Mouse (Mus musculus) heart, postnatal 0 days (tissue): ENCODE data around the gene Fam102a. TPM values are rescaled to one million over a fixed set of nuclear protein-coding genes. Genes with fewer than 3 reads are reported as not detected.
A peak's percentile ranks its signal among the peaks of the same experiment; 100 is the strongest.

Source experiments
- ATAC-seq: fragments of 200-750 bp; cut with Nextera tagmentation; 2 replicates; pipeline ENCODE4 v1.8.0; 2017; ENCODE audit warnings: low read depth, moderate number of reproducible peaks, moderate library complexity; ENCODE audit not compliant: insufficient read depth
- DNase-seq: peaks from one replicate; pipeline ENCODE4 v3.0.0-alpha.2; 2016; ENCODE audit warnings: low spot score
- H3K27ac ChIP-seq: fragments of 300-500 bp; sonication (generic); 2 replicates; pipeline ENCODE4 v1.5.1; 2014; ENCODE audit warnings: low read depth, mild to moderate bottlenecking
- H3K27me3 ChIP-seq: fragments of 300-500 bp; sonication (generic); 2 replicates; pipeline ENCODE4 v1.6.1; 2014; ENCODE audit warnings: low read length, mixed read lengths; ENCODE audit not compliant: control insufficient read depth, insufficient read depth
- H3K36me3 ChIP-seq: fragments of 300-500 bp; sonication (generic); replicated peaks from 2 replicates; pipeline ENCODE4 v1.6.1; 2014; ENCODE audit warnings: low read length, mixed read lengths; ENCODE audit not compliant: control insufficient read depth, insufficient read depth
- H3K4me1 ChIP-seq: fragments of 300-500 bp; sonication (generic); 2 replicates; pipeline ENCODE4 v1.6.1; 2014; ENCODE audit warnings: antibody characterized with exemption; ENCODE audit not compliant: control insufficient read depth, insufficient read depth
- H3K4me2 ChIP-seq: fragments of 300-500 bp; sonication (generic); 2 replicates; pipeline ENCODE4 v1.6.1; 2014; ENCODE audit warnings: low read depth, mild to moderate bottlenecking, low read length, moderate library complexity
- H3K4me3 ChIP-seq: fragments of 300-500 bp; sonication (generic); 2 replicates; pipeline ENCODE4 v1.5.1; 2014; ENCODE audit warnings: low read depth, low read length
- H3K9ac ChIP-seq: fragments of 300-500 bp; sonication (generic); replicated peaks from 2 replicates; pipeline ENCODE4 v1.6.1; 2014; ENCODE audit warnings: low read depth, low read length, mixed read lengths
- H3K9me3 ChIP-seq: fragments of 300-500 bp; sonication (generic); replicated peaks from 2 replicates; pipeline ENCODE4 v1.6.1; 2016; ENCODE audit warnings: low read length; ENCODE audit not compliant: control insufficient read depth
- CTCF ChIP-seq: IDR thresholded peaks from 2 replicates; pipeline ENCODE4 v1.5.1; 2016; ENCODE audit warnings: antibody characterized with exemption, control low read depth, low read depth
- EP300 ChIP-seq: IDR thresholded peaks from 2 replicates; pipeline ENCODE4 v1.6.1; 2016; ENCODE audit warnings: antibody characterized with exemption, low read depth
- WGBS: fragments of 180-500 bp; shearing (Covaris S2); extraction: QIAGEN DNeasy Blood & Tissue Kit; methylation state at CpG from one replicate; pipeline ENCODE4 v1.1.7; 2014; 5-methylcytosine and 5-hydroxymethylcytosine counted together
- polyA plus RNA-seq: library from polyadenylated mRNA; unstranded; fragments of >200 nt; fragmentation: Nextera tagmentation; extraction: Ambion mirVana; gene quantifications from 2 replicates; pipeline ENCODE4 v1.2.1, GENCODE M21; 2015
- total RNA-seq: library from RNA; depleted of rRNA; stranded (reverse); fragments of >200 nt; gene quantifications from 2 replicates; pipeline ENCODE4 v1.2.3, GENCODE M21; 2014; ENCODE audit warnings: low replicate concordance

Gene Fam102a
- total and polyA plus RNA-seq, 2 experiments from 2014 or later: 2.8 to 12.3 TPM

DNA sequence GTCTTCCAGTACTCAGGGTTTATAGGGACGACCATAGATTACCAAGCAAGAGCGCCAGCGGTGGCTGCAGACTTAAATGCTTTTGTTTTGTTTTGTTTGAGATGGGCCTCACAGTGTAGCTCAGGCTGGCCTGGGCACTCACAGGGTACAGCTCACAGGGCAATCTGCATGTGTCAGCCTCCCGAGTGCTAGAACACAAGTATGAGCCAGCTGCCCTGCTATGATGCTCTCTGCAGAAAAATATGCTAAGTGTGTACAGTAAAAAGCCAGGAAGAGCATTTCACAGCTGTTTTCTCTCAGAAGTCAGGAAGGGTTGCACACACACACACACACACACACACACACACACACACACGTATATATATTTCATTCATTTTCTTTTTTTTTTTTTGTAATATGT lies 34.7 kb upstream of the Fam102a start:
- H3K27ac ChIP-seq: no peak overlapping the region
- no peaks in the 10 kb centered on the region for H3K27me3 ChIP-seq
- no peaks in the 10 kb centered on the region for H3K36me3 ChIP-seq
- 0 out of 2 replicates have a peak, but pooled peaks cover 6% of the 10 kb centered on the region for H3K4me1 ChIP-seq
- DNase-seq (no peak), ATAC-seq (no peak)
- H3K9ac ChIP-seq: no peak overlapping the region
- no peaks in the 10 kb centered on the region; the same call in 1 of the 2 replicates for H3K9me3 ChIP-seq
- 67% methylated on average over 5 of the region's 5 CpGs for WGBS
- no peak overlapping the region for H3K4me2 ChIP-seq
- H3K4me3 ChIP-seq: no peak overlapping the region
- TF ChIP-seq CTCF: no peak
- TF ChIP-seq EP300: no peak

DNA sequence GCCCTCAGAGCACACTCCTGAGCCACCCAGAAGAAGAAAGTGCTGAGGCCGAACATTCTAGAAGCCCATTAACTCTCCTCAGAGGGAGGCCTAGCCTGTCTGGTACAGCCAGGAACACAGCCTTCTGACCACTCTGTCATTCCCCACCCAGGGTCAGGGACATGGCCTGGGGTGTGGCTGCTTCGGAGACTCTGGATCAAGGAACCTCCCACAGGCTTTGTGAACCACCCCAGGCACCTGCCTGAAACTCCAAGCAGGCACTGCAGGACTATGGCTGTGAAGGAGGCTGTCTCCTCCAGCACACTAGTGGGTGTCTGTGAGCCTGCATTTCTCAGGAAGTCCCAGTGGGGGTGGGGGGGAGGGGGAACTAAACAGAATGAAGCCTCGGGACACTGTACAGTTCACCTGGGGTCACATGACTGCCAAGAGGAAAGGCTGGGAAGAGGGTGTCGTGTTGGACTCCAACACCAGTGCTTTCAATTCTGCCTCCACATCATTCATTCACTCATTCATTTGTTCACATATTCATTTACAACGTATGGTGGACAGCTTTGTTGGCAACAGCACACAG lies 33.3 kb upstream of the Fam102a start:
- DNase-seq (no peak), ATAC-seq (no peak)
- H3K9me3 ChIP-seq: no peaks in the 10 kb centered on the region; the same call in 1 of the 2 replicates
- no peaks in the 10 kb centered on the region for H3K36me3 ChIP-seq
- H3K4me1 ChIP-seq: 0 out of 2 replicates have a peak, but pooled peaks cover 6% of the 10 kb centered on the region
- no peak overlapping the region for H3K4me3 ChIP-seq
- H3K27ac ChIP-seq: no peak overlapping the region
- H3K27me3 ChIP-seq: no peaks in the 10 kb centered on the region
- peak overlapping the region; percentile 25; the same call in 1 of the 2 replicates for H3K9ac ChIP-seq
- TF ChIP-seq CTCF: no peak
- TF ChIP-seq EP300: no peak
- H3K4me2 ChIP-seq: no peak overlapping the region
- WGBS: 60% methylated on average over 5 of the region's 5 CpGs

DNA sequence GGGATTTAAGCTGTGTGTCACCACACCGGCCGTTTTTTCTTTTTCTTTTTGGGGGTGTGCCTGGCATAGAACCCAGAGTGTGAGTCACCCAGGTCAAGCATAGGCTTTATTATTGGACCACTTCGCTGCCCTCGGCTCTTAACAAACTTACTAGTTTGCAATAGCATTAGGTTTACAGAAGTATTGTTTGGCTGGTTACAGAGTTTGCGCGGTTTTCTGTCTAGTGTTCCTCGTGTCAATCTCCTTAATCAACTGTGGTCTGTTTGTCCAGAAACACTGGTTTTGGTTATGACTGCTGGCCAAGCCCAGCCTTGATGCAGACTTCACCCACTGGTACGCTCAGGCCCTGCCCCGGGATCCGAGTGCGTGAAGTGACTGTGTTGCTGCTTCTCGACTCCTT lies 32.3 kb upstream of the Fam102a start:
- Histone ChIP-seq H3K4me1 (0 out of 2 replicates have a peak, but pooled peaks cover 6% of the 10 kb centered on the region), H3K4me3 (no peak overlapping the region), H3K9ac (no peak overlapping the region), H3K9me3 (no peaks in the 10 kb centered on the region; the same call in 1 of the 2 replicates), H3K27ac (no peak overlapping the region), H3K36me3 (no peaks in the 10 kb centered on the region), H3K4me2 (no peak overlapping the region), H3K27me3 (no peaks in the 10 kb centered on the region)
- ATAC-seq (no peak), DNase-seq (no peak)
- WGBS: 86% methylated on average over 12 of the region's 12 CpGs
- TF ChIP-seq EP300 (no peak), CTCF (no peak)

DNA sequence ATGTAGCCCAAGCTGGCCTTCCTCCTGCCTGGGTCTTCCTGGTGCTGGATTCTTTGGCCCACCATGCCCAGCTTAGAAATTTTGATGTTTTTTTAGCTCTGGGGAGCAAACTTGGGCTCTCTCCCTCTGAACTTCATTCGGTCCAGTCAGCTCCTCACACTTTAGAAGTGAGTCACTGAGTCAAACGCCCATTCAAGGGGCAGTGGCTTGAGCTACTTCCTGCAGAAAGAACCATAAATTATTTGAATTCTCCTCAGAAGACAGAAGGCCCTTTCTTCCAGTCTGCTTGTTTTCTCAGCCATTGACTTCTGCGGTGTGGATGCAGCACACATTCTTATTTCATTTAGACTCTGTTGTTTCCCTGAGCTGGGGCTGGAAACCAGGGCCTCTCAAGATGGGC lies 31.5 kb upstream of the Fam102a start:
- H3K4me2 ChIP-seq: no peak overlapping the region
- H3K9me3 ChIP-seq: no peaks in the 10 kb centered on the region; the same call in 1 of the 2 replicates
- H3K4me1 ChIP-seq: 0 out of 2 replicates have a peak, but pooled peaks cover 6% of the 10 kb centered on the region
- H3K4me3 ChIP-seq: no peak overlapping the region
- DNase-seq: no peak
- no peak overlapping the region for H3K27ac ChIP-seq
- no peaks in the 10 kb centered on the region for H3K27me3 ChIP-seq
- no peak for ATAC-seq
- H3K36me3 ChIP-seq: no peaks in the 10 kb centered on the region
- 51% methylated on average over 3 of the region's 3 CpGs for WGBS
- no peak for TF ChIP-seq CTCF
- no peak for TF ChIP-seq EP300
- H3K9ac ChIP-seq: no peak overlapping the region

DNA sequence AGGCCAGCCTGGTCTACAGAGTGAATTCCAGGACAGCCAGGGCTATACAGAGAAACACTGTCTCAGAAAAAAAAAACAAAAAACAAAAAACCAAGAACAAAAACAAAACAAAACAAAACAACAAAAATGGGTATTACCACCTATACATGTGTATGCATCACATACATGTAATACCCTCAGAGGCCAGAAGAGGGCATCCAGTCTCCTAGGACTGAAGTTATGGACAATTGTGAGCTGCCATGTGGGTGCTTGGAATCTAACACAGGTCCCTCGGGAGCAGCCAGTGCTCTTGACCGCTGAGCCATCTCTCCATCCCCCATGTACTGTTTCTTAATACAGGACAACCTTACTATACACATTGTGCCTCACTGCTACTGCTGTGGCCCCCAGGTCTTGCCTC lies 29.6 kb upstream of the Fam102a start:
- no peak for ATAC-seq
- 100% methylated on average over 2 of the region's 2 CpGs for WGBS
- TF ChIP-seq EP300: no peak
- no peak for TF ChIP-seq CTCF

More for the DNA sequence above, 29.6 kb upstream of the Fam102a start:
- Histone ChIP-seq H3K9ac (no peak overlapping the region), H3K4me3 (no peak overlapping the region), H3K9me3 (no peaks in the 10 kb centered on the region), H3K27ac (no peak overlapping the region), H3K4me2 (no peak overlapping the region), H3K36me3 (no peaks in the 10 kb centered on the region), H3K4me1 (0 out of 2 replicates have a peak, but pooled peaks cover 11% of the 10 kb centered on the region), H3K27me3 (no peaks in the 10 kb centered on the region)
- no peak for DNase-seq
